Mouse (Mus musculus) liver, embryonic 14.5 days (tissue): ENCODE results near the gene Fat2.

Experiments
- CTCF ChIP-seq: IDR thresholded peaks from 2 replicates; pipeline ENCODE4 v1.5.1; 2016; ENCODE audit warnings: antibody characterized with exemption, low read depth, control low read depth
- EP300 ChIP-seq: IDR thresholded peaks from 2 replicates; pipeline ENCODE4 v1.6.1; 2016; ENCODE audit warnings: antibody characterized with exemption, low read depth

DNA sequence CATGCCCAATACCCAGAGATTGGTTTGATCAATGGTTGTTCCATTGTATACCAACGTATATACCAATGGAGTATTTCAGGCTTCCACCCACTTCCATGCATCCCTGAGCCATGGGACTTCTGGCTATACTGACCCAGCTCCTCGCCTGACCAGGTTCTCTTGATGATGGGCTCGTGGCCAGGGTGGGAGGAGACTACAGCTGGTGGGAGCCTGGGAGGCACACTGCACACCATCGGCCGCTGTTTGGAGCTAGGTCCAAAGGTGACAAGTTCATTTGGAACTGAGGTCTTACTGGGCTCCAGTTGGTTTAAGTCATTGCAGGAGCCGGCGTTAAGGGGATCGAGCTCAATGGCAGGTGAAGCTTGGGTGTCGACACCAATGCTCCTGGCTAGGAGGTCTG lies 83.0 kb downstream of the Fat2 start:
- TF ChIP-seq CTCF (no peak), EP300 (no peak)
